Mouse (Mus musculus) spleen, adult 12 weeks (tissue): ENCODE results near the gene Gpr19.
A peak's percentile ranks its signal among the peaks of the same experiment; 100 is the strongest.

Source experiments
- DNase-seq: peaks from one replicate; pipeline ENCODE4 v3.0.0; 2022; ENCODE audit warnings: low spot score

The Gpr19 gene

DNA sequence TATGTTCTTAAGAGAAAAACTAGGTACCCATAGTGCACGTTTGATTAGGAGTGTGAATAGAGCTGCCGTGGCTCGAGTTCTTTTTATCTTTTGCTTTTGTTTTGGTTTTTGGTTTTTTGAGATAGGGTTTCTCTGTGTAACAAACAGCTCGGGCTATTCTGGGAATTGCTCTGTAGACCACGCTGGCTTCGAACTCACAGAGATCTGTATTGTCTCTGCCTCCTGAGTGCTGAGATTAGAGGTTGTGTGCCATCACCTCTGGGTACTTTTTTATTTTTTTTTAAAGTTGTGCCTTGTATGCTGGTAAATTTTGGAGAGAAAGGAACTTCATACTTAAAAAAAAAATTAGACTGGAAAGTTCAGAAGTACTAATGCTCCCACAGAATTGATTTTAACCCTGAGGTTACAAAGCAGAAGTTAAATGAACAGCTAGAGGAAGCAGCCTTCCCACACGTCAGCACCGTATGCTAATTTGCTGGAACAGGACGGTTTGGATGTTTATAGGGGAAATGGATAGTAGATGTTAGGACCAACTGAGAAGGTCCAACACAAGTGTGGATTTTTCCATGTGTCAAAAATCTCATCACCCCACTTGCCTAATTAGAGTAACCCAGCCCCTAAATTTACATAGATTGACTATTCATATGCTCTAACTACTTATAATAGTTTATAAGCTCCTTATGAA, 24.3 kb upstream of the Gpr19 start:
- DNase-seq: no peak

DNA sequence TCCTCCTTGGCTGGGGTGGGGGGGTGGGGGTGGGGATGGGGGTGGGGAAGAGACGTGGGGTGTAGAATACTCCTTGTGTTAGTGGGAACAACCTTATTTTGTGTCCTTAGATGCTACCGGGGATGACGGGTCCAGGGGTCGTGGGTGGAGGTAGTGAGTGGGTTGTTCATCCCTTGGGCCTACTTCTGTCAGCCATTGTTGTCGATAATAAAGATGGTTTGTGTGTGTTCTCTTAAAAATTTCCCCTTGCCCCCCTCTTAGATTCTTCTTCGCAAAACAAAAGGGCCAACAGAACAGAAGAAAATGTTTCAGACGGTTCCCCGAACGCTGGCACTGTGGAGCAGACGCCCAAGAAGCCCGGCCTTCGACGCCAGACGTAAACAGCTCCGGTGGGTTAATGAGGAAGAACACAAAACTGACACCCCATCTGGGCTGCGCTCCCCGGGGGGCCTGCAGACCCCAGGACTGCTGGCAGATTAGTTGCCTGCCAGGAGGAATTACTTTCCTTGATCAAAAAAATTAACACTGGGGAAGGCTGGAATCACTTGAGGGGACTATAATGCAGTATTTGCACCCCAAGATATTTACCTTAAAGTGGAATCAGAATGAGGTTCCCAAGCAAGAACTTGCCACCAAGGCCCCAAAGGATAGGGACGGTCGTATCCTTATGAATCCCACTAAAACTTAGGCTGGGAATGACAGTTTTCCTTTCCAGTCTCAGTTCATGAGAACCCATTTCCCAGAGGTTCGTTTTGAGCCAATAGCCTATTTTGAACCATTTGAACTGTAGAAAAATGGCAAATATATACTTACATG, 23.5 kb upstream of the Gpr19 start:
- no peak for DNase-seq

GRCm38 (mm10) chr6:134921014-134921694, 22.8 kb upstream of the Gpr19 start:
- no peak for DNase-seq

DNA sequence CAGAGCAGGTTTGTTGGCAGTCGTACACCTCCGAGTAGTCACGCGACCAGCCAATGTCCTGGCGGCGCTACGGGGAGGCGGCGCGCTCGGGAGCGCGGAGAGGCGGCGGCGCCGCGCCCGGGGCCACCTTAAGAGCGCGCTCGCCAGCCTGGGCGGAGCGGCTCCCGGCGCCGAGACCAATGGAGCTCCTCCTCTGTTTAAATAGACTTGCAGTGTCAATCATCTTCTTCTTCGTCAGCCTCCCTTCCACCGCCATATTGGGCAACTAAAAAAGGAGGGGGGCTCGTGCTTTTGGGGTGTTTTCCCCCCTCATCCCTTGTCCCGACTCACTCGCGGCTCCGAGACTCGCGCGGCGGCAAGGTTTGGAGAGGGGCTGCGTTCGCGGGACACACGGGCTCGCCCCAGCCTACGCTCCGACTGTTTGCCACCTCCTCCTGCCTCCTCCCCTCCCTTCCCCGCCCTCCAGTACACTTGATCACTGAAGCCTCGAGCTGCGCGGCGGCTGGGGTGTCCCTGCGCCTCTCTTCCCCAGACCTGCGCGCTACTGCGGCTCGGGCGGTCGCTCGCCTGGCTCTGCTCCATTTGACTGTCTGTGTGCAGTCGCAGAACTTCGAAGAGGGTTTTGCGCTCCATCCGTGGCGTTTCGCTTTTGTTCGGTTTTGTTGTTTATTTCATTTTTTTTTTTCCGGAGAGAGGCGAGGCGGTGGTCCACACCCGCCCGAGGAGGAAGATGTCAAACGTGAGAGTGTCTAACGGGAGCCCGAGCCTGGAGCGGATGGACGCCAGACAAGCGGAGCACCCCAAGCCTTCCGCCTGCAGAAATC, 22.0 kb upstream of the Gpr19 start, which contains the start of gene Cdkn1b:
Cdkn1b (plus strand) TSS at position 212 of the 824 bp plus-strand sequence.
- DNase-seq: peak; percentile 83

DNA sequence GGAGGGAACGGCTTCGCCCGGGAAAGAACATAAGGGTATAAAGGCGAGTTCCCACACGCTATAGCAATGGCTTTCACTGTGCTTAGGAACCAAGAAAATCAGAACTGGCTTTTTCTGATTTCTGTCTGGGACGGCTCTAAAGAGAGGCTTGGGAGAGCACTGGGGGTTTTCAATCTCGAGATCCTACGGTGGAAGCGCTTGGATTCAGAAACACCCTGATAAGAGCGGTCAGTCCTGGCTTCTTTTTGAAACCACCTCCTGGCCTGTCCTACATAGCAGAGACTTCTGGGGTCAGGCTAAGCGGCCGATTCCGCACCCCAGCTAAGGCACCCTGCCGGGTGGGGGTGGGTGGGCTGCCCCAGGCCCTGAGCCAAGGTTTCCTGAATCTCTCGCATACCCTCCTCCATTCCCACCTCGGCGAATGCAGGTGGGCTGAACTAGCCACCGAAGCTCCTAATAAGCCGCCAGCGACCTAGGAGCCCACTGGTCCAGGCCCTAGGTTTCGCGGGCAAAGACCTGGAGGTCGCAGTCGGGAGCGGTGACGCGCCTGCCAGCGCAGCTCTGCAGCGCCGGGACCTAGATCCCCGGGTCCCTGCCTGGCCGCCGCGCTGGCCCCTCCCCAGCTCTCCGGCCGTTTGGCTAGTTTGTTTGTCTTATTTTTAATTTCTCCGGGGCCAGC, 21.3 kb upstream of the Gpr19 start:
- DNase-seq: no peak

GRCm38 (mm10) chr6:134918769-134919168, 20.4 kb upstream of the Gpr19 start:
- no peak for DNase-seq

DNA sequence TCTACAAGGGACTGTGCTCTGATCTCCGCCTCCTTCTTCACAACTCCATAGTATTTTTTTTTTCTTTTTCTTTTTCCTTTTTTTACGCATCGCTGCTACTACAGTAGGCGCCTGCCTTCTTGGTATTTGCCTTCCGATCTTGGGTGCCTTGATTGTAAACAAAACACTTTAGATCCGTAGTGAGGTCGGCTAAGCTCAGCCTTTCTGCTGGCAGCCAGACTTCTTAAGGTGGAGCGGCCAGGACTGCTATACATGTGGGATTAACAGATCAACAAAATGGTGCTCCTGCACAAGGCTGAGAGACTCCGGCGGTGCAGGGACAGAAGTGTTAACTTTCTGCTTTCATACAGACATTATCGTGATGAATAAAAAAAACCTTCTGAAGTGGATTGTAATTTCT, 18.7 kb upstream of the Gpr19 start:
- no peak for DNase-seq

DNA sequence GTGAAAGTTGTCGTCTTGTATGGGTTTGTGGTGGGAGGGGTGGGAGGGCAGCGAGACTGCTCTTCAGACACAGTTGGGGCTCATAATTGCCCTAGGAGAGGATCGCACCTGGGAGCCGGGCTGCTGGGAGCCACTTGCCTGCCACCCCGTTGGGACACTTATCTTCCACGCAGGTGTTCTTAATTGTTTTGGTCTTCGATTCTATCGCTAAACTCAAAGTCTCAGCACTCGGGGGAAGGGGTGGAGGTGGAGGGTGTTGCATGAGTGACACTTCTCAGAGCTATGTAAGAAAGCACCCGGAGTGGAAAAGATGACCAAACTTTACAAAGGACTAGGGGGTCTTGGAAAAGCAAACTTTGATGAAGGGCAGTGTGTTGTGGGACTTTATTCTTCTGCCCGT, 18.3 kb upstream of the Gpr19 start:
- DNase-seq: no peak

DNA sequence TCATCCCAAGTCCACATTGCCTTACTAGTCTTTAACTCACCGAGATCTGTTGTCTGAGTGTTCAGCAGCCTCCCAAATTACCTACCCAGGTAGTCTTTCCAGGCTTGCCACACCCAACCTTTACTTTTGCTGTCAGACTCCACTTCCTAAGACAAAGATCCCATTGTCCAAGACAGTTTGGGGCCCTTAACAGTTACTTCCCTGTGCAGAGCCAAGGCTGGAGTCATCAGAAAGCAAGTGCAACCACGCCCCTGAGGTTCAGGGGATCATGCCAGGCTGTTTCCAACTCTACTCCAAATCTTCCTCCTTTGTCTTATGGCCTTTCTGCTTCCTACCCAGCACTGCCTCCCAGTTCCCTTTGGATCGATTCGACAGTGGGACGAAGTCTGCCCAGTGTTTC, 16.1 kb upstream of the Gpr19 start:
- DNase-seq: no peak

- DNase-seq: no peak
These were observed 7.4 kb upstream of the Gpr19 start for GRCm38 (mm10) chr6:134905811-134906210.

DNA sequence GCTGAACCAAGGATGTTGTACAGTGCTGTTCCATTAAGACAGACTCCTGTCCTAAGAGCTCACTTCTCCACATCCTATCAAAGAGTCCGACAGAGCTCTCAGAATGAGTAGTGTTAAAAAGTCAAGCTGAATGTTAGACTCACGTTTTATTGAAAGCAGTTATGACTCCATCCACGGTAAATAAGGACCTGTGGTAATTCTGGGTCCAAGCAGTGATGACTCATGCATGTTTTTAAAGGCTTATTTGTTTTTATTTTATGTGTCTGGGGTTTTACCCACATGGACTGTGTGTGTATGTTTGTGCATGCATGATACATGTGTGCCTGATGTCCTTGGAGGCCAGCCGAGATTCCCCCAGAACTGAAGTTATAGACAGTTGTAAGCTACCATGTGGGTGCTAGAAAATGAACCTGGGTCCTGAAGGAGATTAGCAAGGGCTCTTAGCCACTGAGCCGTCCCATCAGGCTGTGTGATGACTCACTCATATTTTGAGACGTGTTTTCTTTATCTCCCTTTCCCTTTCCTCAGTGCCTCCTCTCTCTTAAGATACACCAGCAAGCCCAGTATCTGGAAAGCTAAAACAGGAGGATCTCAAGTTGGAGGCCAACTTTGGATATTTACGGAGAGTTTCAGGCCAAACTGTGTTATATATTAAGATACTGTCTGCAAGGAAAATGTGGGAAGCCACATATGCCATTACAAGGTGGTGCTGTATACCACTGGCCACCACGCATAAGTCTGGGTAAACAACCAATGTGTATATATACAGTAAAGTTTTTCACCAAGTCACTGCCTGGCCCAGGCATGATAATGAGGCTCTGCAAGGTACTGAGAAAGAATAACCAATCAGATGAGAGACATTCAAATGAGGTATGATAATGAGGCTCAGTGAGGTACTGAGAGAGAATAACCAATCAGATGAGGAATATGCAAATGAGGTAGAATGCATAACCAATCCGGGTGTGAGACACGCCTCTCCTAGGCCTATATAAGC, 5.8 kb upstream of the Gpr19 start:
- DNase-seq: no peak

GRCm38 (mm10) chr6:134903368-134903767, 5.0 kb upstream of the Gpr19 start:
- DNase-seq: no peak

DNA sequence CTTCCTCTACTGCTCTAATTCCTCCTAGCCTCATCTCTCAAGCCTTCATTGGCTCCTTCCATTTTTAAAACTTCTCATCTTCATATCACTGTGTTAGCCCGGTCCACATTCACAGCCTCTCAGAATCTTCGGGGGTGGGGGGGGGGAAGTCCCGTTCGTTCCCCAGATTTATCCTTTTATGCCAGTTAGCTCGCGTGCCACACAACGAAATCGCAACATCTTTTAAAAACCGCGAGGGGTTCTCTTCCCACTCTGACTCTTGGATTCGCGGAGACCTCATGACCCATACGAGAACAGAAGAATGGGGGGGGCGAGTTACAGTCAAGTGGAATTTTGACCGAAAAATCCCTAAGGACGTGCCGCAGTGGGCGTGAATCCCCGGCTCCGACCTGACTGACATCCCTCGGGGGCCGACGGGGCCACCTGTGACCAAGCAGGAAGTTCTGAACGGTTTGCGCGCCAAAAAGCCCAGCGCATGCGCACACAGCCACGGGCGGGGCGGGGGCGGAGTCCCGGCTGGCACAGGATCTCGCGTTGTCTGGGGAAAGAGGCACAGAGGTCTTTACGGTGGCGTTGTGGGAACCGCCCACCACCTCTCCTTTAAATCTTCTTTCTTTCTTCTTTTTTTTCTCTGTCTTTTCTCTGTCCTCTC, 809 bp downstream of the Gpr19 start:
- DNase-seq: peak; percentile 98

- peak; percentile 24 for DNase-seq
These were observed 1.6 kb downstream of the Gpr19 start for GRCm38 (mm10) chr6:134896570-134897436.

- no peak for DNase-seq
These were observed 7.9 kb downstream of the Gpr19 start for GRCm38 (mm10) chr6:134890436-134890835.

- no peak for DNase-seq
These were observed 8.6 kb downstream of the Gpr19 start for GRCm38 (mm10) chr6:134889763-134890162.

DNA sequence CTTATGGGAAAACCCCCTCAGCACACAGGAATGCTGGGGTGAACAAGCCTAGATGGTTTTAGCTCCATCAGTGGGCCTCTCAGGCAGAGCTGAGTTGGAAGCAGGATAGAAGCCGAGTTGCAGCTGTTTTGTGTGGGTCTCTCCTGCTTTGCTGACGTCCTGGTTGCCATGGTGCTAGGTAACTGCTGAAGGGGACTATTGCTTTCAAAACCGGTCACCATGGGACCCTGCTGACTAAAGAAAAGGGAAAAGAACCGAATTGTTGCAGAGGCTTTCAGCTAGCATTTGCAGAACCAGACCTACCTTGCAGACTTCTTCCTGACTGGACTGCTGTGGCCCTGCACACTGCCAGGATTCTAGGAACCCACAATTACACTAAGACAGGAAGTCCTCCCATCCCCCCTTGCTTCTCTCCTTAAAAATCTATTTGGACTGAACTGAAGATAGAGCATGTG, 9.8 kb downstream of the Gpr19 start:
- DNase-seq: no peak

DNA sequence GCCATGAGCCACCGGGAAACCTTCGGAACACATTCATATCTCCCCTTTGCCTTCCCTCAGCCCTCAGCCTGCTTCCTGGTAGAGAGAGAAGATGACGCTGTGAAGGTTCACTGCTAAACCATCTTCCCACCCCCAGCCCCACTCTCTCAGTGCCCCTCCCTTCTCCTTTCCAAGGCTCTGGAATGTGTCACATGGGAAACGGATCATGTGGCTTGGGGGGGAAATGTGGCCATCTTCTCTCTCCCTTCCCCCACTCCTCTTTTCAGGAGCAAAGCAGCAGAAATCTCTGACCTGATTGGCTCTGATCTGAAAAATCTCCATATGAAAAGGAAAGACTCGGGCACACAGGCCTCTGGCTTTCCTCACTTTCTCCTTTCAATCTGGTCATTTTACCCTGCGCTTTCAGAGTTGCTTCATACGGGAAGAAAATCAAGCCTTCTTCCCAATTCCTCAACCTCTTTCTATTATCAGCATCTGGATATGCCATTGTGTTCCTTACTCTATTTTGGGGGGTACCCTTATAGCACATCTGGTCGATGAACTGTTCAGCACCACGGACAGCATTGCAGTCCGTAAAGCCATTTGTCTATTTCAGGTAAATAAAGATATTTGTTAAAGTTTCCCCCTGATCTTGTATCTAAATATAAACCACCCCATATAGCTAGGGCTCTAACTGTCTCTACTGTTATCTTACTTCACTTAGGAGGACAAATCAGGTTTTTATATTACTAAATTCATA, 10.5 kb downstream of the Gpr19 start:
- DNase-seq: no peak
